Mouse (Mus musculus) neural tube, embryonic 14.5 days (tissue): ENCODE results near the gene Rps6ka5. TPM values are rescaled to one million over a fixed set of nuclear protein-coding genes. Genes with fewer than 3 reads are reported as not detected.

Experiments used
- ATAC-seq: fragments of 200-750 bp; cut with Nextera tagmentation; 2 replicates; pipeline ENCODE4 v1.8.0; 2017; ENCODE audit warnings: low read depth, mild to moderate bottlenecking, moderate TSS enrichment, moderate library complexity
- H3K27ac ChIP-seq: fragments of 300-500 bp; sonication (generic); 2 replicates; pipeline ENCODE4 v1.5.1; 2014; ENCODE audit warnings: low read depth, mild to moderate bottlenecking, control low read depth, low read length, moderate library complexity, mixed read lengths
- H3K27me3 ChIP-seq: fragments of 300-500 bp; sonication (generic); 2 replicates; pipeline ENCODE4 v1.6.1; 2014; ENCODE audit warnings: low read length; ENCODE audit not compliant: control insufficient read depth, insufficient read depth
- H3K36me3 ChIP-seq: fragments of 300-500 bp; sonication (generic); 2 replicates; pipeline ENCODE4 v1.6.1; 2014; ENCODE audit warnings: low read length, mixed read lengths; ENCODE audit not compliant: control insufficient read depth, insufficient read depth
- H3K4me1 ChIP-seq: fragments of 300-500 bp; sonication (generic); 2 replicates; pipeline ENCODE4 v1.6.1; 2014; ENCODE audit warnings: low read length; ENCODE audit not compliant: control insufficient read depth, insufficient read depth
- H3K4me2 ChIP-seq: fragments of 300-500 bp; sonication (generic); 2 replicates; pipeline ENCODE4 v1.6.1; 2014; ENCODE audit warnings: mild to moderate bottlenecking, low read depth, low read length, control low read depth
- H3K4me3 ChIP-seq: fragments of 300-500 bp; sonication (generic); 2 replicates; pipeline ENCODE4 v1.5.1; 2014; ENCODE audit warnings: low read depth, low read length, control low read depth, mixed read lengths
- H3K9ac ChIP-seq: fragments of 300-500 bp; sonication (generic); replicated peaks from 2 replicates; pipeline ENCODE4 v1.6.1; 2014; ENCODE audit warnings: low read depth, mild to moderate bottlenecking, control low read depth, low read length, mixed read lengths
- H3K9me3 ChIP-seq: fragments of 300-500 bp; sonication (generic); 2 replicates; pipeline ENCODE4 v1.6.1; 2016; ENCODE audit warnings: low read length; ENCODE audit not compliant: control insufficient read depth
- WGBS: fragments of 180-500 bp; shearing (Covaris S2); extraction: QIAGEN DNeasy Blood & Tissue Kit; methylation state at CpG from one replicate; pipeline ENCODE4 v1.1.7; 2014; 5-methylcytosine and 5-hydroxymethylcytosine counted together
- polyA plus RNA-seq: library from polyadenylated mRNA; unstranded; fragments of >200 nt; fragmentation: Nextera tagmentation; extraction: Ambion mirVana; gene quantifications from 2 replicates; pipeline ENCODE4 v1.2.1, GENCODE M21; 2014

Rps6ka5 gene
- polyA plus RNA-seq, 1 experiment from 2014 or later, result 7.9 TPM

DNA sequence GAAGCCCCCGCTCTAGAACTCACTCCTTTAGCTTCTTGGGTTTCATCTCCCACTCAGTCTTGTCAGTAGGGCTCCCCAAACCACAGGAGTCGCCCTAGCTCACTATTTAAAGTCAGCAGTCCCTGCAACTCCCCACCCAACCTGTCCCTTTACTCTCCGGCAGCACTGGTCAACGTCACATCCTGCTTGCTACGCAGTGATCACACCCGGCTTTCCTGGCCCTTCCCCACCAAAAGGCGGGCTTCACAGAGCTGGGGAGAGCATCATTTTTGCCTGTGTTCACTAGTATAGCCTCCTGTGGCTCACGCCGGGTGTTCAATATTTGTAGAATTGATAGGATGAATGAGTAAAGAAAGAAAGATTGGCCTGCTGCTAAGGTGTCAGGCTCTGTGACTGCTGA is 209.4 kb downstream of the Rps6ka5 start:
- no peaks in the 10 kb centered on the region for H3K36me3 ChIP-seq
- no peak overlapping the region for H3K4me2 ChIP-seq
- no peak overlapping the region for H3K9ac ChIP-seq
- H3K9me3 ChIP-seq, result no peaks in the 10 kb centered on the region
- no peaks in the 10 kb centered on the region for H3K27me3 ChIP-seq
- no peak for ATAC-seq
- H3K27ac ChIP-seq, result no peak overlapping the region
- 94% methylated on average over 9 of the region's 9 CpGs for WGBS
- H3K4me3 ChIP-seq, result no peak overlapping the region
- H3K4me1 ChIP-seq, result peaks cover 10% of the 10 kb centered on the region

DNA sequence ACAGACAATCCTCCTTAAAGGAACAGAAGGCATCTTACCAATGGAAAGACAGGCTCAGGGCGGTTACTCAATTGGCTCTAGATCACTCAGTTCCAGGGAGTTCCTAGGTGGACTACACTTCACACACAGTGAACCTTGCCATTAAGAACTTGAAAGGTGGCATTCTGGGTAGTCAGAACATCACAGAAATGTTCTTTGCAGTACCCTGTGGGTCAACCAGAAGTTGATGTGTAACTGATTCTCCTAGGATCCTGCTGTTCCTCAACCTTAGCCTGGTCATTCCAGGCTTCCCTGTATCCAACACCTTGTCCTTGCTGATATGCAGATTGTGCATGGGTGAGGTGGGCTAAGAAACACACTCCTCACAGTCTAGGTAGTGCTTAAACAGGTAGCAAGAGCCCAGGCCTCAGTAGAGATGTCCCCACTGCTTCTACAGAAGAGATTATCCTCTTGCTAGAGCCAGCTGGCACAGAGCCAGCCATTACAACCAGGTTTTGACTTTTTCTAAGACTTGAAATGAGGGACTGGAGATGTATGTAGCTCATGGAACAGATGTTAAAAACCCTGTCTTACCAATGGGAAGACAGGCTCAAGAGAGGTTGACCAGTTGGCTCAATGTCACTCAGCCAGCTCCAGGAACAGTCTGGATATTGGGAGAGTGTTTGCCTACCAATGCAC is 210.5 kb downstream of the Rps6ka5 start:
- Histone ChIP-seq H3K36me3 (no peaks in the 10 kb centered on the region), H3K9me3 (no peaks in the 10 kb centered on the region), H3K27ac (no peak overlapping the region), H3K27me3 (no peaks in the 10 kb centered on the region), H3K9ac (no peak overlapping the region), H3K4me1 (peaks cover 10% of the 10 kb centered on the region), H3K4me3 (no peak overlapping the region), H3K4me2 (no peak overlapping the region)
- 100% methylated on average over 1 of the region's 1 CpGs for WGBS
- no peak for ATAC-seq

GRCm38 (mm10) chr12:100515493-100515892 is 211.3 kb downstream of the Rps6ka5 start:
- 89% methylated on average over 4 of the region's 4 CpGs for WGBS
- no peak overlapping the region for H3K9ac ChIP-seq
- no peak overlapping the region for H3K27ac ChIP-seq
- H3K9me3 ChIP-seq, result no peaks in the 10 kb centered on the region
- no peaks in the 10 kb centered on the region for H3K27me3 ChIP-seq
- ATAC-seq, result no peak
- no peaks in the 10 kb centered on the region for H3K36me3 ChIP-seq
- H3K4me1 ChIP-seq, result peaks cover 10% of the 10 kb centered on the region
- no peak overlapping the region for H3K4me2 ChIP-seq
- H3K4me3 ChIP-seq, result no peak overlapping the region

DNA sequence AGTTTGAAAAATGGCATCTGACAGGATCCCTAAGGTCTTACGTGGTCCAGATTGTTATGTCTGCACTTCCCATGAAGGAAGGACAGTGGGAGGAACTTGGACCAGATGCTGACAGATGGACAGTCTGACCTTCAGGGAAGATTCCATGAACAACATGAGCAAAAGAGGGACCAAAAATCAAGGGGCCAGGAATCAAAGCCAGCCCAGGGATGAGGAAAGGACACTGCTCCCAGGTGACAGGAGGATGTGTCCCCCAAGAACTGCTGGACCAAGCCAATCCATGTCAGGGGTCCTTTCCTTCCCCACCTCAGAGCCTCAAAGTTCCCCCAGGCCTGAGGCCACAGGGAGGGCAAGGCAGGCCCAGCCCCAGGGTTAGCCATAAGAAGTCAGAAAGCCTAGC is 212.2 kb downstream of the Rps6ka5 start:
- no peaks in the 10 kb centered on the region for H3K9me3 ChIP-seq
- no peaks in the 10 kb centered on the region for H3K36me3 ChIP-seq
- no peak overlapping the region for H3K9ac ChIP-seq
- 73% methylated on average over 1 of the region's 1 CpGs for WGBS
- H3K4me2 ChIP-seq, result no peak overlapping the region
- H3K4me3 ChIP-seq, result no peak overlapping the region
- no peaks in the 10 kb centered on the region for H3K27me3 ChIP-seq
- H3K27ac ChIP-seq, result no peak overlapping the region
- peaks cover 9% of the 10 kb centered on the region for H3K4me1 ChIP-seq
- ATAC-seq, result no peak

DNA sequence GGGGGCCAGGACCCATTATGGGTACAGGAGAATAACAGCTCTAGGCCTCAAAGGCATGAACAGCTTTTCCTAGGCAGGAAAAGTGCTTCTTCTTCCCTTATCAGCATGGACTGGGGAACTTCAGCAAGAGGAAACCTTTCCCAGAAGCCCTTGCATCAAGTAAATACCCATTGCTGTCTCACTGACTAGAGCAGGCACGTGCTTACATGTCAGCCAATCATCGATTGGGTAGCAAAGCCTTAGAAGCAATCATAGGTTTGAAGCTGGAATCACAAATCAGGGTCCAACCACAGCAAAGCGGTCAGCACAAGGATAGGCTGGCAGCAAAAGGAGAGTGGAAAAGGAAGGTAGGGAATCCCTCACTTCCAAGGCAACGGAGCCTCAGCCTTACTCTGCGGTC is 213.7 kb downstream of the Rps6ka5 start:
- Histone ChIP-seq H3K9ac (no peak overlapping the region), H3K4me3 (no peak overlapping the region), H3K4me1 (no peaks in the 10 kb centered on the region), H3K4me2 (no peak overlapping the region), H3K27me3 (no peaks in the 10 kb centered on the region), H3K9me3 (no peaks in the 10 kb centered on the region), H3K36me3 (no peaks in the 10 kb centered on the region), H3K27ac (no peak overlapping the region)
- WGBS, result 94% methylated on average over 5 of the region's 5 CpGs
- ATAC-seq, result no peak

DNA sequence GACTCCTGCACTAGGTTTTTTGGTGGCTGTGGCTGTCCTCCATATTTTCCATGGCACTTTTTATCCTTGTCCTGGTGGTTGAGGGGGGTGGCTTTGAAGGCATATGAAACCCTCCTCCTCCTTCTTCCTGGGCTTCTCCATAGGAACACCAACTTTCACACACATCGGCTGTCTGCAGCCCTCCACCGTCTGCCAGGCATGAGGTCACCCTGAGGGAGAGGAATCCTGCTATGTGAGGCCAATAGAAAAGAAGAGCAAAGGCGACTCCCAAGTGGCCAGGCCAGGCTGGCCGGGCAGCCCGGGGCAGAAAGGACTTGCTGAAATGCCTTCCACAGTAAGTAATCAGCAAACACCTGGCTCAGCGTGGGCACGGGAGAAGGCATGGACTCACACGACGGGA is 214.1 kb downstream of the Rps6ka5 start:
- no peak overlapping the region for H3K4me2 ChIP-seq
- 85% methylated on average over 9 of the region's 9 CpGs for WGBS
- no peak for ATAC-seq
- H3K27ac ChIP-seq, result no peak overlapping the region
- no peaks in the 10 kb centered on the region for H3K9me3 ChIP-seq
- no peak overlapping the region for H3K9ac ChIP-seq
- no peaks in the 10 kb centered on the region for H3K36me3 ChIP-seq
- H3K4me1 ChIP-seq, result no peaks in the 10 kb centered on the region
- H3K4me3 ChIP-seq, result no peak overlapping the region
- no peaks in the 10 kb centered on the region for H3K27me3 ChIP-seq

GRCm38 (mm10) chr12:100509615-100510282 is 217.0 kb downstream of the Rps6ka5 start:
- Histone ChIP-seq H3K4me3 (no peak overlapping the region), H3K9me3 (no peaks in the 10 kb centered on the region), H3K4me2 (no peak overlapping the region), H3K27me3 (no peaks in the 10 kb centered on the region), H3K4me1 (no peaks in the 10 kb centered on the region), H3K36me3 (no peaks in the 10 kb centered on the region), H3K9ac (no peak overlapping the region), H3K27ac (no peak overlapping the region)
- WGBS, result 82% methylated on average over 9 of the region's 9 CpGs
- no peak for ATAC-seq

DNA sequence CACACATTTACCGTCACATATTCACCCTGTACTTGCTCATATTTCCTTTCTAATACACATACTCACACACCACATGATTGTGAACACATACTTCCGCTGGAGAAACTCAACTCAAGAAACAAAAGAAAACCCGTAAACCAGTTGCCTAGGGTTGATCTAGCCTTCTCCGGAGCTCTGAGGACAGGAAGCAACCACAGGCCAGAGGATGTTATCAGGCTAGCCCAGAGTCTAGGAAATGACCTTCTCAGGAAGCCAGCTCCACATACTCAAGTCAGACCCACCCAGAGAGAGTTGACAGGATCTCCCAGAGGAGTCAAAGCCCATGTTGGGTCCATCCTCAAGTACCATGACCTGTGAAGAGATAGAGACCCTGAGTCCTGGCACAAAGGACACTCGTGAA is 218.1 kb downstream of the Rps6ka5 start:
- Histone ChIP-seq H3K27me3 (no peaks in the 10 kb centered on the region), H3K4me3 (no peak overlapping the region), H3K4me2 (no peak overlapping the region), H3K36me3 (no peaks in the 10 kb centered on the region), H3K27ac (no peak overlapping the region), H3K9ac (no peak overlapping the region), H3K9me3 (no peaks in the 10 kb centered on the region), H3K4me1 (no peaks in the 10 kb centered on the region)
- ATAC-seq, result no peak
- 92% methylated on average over 5 of the region's 5 CpGs for WGBS

GRCm38 (mm10) chr12:100505484-100505883 is 221.3 kb downstream of the Rps6ka5 start:
- no peaks in the 10 kb centered on the region for H3K27me3 ChIP-seq
- WGBS, result 97% methylated on average over 1 of the region's 1 CpGs
- H3K4me3 ChIP-seq, result no peak overlapping the region
- H3K36me3 ChIP-seq, result no peaks in the 10 kb centered on the region
- no peaks in the 10 kb centered on the region for H3K4me1 ChIP-seq
- ATAC-seq, result no peak
- no peaks in the 10 kb centered on the region for H3K9me3 ChIP-seq
- no peak overlapping the region for H3K9ac ChIP-seq
- no peak overlapping the region for H3K4me2 ChIP-seq
- no peak overlapping the region for H3K27ac ChIP-seq
